Mouse (Mus musculus): ENCODE results near the gene Dlgap4.

- TF ChIP-seq EP300 (IDR thresholded peaks at IDR 0.05; ENCODE audit: insufficient read depth, low read depth, low read length) (no peak), CTCF (IDR thresholded peaks at IDR 0.05) (no peak), POLR2A (IDR thresholded peaks at IDR 0.05; ENCODE audit: insufficient read depth, low read depth, low read length) (no peak)
These were observed 51.6 kb downstream of the Dlgap4 start for GRCm38 (mm10) chr2:156664993-156665518.
